Mouse (Mus musculus): ENCODE data around the gene S1pr1. TPM values are rescaled to one million over a fixed set of nuclear protein-coding genes. Genes with fewer than 3 reads are reported as not detected.

S1pr1 gene
- polyA plus RNA-seq (2015; fragmentation: Nextera tagmentation; extraction: Ambion mirVana): 28.0 and 29.7 TPM in 2 replicates

DNA sequence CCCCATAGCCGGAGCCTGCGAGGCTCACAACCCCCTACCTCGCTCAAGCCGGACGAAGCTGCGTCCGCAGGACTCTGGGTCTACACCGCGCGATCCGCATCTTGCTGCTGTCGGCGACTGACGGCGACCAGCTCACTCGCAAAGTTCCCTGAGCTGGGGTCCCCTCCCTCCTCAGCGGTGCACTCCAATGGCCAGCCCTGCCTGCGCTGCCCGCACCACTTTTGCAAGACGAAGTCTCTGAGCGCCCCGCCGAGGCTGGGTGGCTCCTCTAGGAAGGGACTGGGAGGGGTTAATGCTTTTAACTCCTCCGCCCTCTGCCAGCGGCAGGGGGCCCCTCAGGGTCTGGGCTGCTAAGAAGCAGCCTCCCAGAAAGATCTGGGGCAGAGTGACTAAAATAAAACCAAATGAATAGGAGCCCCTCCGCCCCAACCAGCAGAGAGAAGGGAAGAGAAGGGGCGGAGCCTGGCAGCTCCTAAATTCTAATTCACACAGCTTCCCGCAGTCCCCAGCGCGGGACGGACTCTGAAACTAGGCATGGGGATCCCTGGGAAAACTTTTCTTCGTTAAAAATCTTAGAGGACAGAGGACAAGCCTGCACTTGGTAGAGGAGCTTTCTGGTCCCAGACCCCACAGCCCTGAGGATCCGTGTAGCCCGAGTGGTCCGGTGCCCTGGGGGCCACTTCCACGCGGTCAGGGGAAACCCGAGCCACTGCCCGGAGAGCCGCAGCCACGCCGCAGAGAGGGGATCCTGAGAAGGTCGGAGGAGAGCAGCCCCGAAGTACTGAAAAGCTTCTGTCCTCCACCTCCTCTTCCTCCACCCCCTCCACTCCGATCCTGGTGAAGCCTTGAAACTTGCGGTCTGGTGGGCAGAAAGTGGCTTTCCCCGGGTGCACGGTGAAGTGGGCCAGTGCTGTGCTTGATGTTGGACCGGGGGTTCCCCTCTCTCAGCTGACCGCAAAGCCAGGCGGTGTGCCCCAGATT is at the start of gene S1pr1:
Gene S1pr1 (minus strand): TSS at position 402 of the 981 bp plus-strand sequence.
- peaks cover 43% of the 10 kb centered on the region for H3K4me1 ChIP-seq
- peak; percentile 93 for ATAC-seq
- no peaks in the 10 kb centered on the region for H3K9me3 ChIP-seq (replicated peaks)
- peaks cover 12% of the 10 kb centered on the region for H3K36me3 ChIP-seq (ENCODE audit: poor library complexity, severe bottlenecking)
- H3K9ac ChIP-seq: peak within 1 kb of the TSS; percentile 76
- peak within 1 kb of the TSS; percentile 58 for H3K4me3 ChIP-seq
- peak within 1 kb of the TSS; percentile 81 for H3K4me2 ChIP-seq
- under 1% methylated on average over 51 of the region's 51 CpGs for WGBS
- H3K27ac ChIP-seq: peak within 1 kb of the TSS; percentile 82
- no peaks in the 10 kb centered on the region for H3K27me3 ChIP-seq

- Histone ChIP-seq H3K9ac (no peak overlapping the region), H3K36me3 (ENCODE audit: poor library complexity, severe bottlenecking) (no peaks in the 10 kb centered on the region)
- WGBS: 83% methylated on average over 6 of the region's 6 CpGs
These were observed 48.4 kb upstream of the S1pr1 start for GRCm38 (mm10) chr3:115763292-115763691.

DNA sequence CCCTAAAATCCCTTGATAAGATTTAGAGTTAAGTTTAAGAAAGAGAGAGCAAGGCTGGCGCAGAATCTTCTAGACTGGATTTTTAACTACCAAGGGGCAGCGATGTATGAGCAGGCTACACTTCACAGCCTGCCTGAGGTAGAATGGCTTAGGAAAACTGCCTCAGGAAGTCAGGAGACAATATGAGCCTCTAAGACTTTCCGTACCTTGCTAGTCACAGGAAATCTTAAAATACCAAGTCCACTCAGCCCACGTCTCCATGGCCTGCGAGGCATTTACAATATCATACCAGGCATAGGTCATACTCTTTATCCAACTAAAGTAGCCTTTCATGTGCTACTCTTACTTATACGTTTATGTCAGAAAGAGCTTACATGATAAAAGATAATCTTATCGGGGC is 48.0 kb upstream of the S1pr1 start:
- Histone ChIP-seq H3K4me2 (no peak overlapping the region), H3K9me3 (replicated peaks) (no peaks in the 10 kb centered on the region), H3K36me3 (ENCODE audit: poor library complexity, severe bottlenecking) (no peaks in the 10 kb centered on the region), H3K27me3 (no peaks in the 10 kb centered on the region), H3K4me3 (no peak overlapping the region), H3K4me1 (no peaks in the 10 kb centered on the region), H3K9ac (no peak overlapping the region), H3K27ac (no peak overlapping the region)
- no peak for ATAC-seq
- 89% methylated on average over 7 of the region's 7 CpGs for WGBS

More at GRCm38 (mm10) chr3:115763292-115763691, 48.4 kb upstream of the S1pr1 start:
- no peak overlapping the region for H3K4me3 ChIP-seq
- no peaks in the 10 kb centered on the region for H3K9me3 ChIP-seq (replicated peaks)
- H3K27me3 ChIP-seq: no peaks in the 10 kb centered on the region
- no peak overlapping the region for H3K4me2 ChIP-seq
- no peak overlapping the region for H3K27ac ChIP-seq
- ATAC-seq: no peak
- no peaks in the 10 kb centered on the region for H3K4me1 ChIP-seq

- no peak overlapping the region for H3K4me3 ChIP-seq
- no peak overlapping the region for H3K4me2 ChIP-seq
- H3K27ac ChIP-seq: no peak overlapping the region
- WGBS: 94% methylated on average over 4 of the region's 4 CpGs
- H3K9me3 ChIP-seq (replicated peaks): no peaks in the 10 kb centered on the region
- H3K27me3 ChIP-seq: no peaks in the 10 kb centered on the region
- no peaks in the 10 kb centered on the region for H3K36me3 ChIP-seq (ENCODE audit: poor library complexity, severe bottlenecking)
- no peak for ATAC-seq
- H3K9ac ChIP-seq: no peak overlapping the region
- no peaks in the 10 kb centered on the region for H3K4me1 ChIP-seq
These were observed 44.8 kb upstream of the S1pr1 start for GRCm38 (mm10) chr3:115759659-115760058.

DNA sequence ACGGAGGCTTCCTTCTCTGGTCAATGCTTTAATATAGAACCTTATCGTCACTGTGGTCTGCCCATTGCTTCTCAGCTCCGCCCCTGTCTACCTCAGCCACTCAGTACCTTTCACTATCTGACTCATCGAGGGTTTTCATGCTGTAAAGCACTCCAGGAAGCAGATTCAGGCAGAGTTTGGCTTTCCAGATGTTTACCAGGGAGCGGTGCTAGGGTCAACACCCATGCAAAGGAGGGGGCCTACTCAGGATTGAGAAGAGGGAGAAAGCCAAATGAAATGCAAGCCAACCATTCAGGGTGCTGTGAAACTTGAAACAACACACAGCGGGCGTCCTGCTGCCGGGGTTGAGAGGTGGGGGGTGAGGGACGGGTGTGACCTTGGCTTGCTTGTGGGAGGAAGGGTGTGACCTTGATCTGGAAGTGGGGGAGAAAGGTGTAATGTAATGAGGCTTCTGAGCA is 43.6 kb upstream of the S1pr1 start:
- no peak overlapping the region for H3K4me2 ChIP-seq
- no peak for ATAC-seq
- WGBS: 33% methylated on average over 9 of the region's 9 CpGs

DNA sequence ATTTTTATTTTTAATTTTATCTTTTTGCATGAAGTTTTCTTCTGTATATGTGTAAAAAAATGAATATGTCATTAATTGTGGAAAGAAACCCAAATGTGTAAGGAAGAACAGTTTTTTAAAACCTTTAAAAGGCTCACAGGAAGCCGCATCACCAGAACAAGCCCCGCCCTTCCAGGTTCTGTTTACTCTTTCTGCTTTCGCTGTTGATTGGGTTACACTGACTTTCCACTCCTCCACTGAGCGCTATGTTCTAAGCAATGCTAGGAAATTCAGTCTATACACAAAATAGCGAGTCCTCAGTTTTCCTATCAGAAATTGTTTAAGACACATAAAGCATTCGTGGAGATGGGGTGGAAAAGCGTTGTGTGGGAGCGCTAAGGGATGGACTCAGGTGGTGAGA is 39.6 kb upstream of the S1pr1 start:
- Histone ChIP-seq H3K27me3 (no peaks in the 10 kb centered on the region), H3K4me3 (no peak overlapping the region), H3K4me1 (no peaks in the 10 kb centered on the region), H3K9me3 (replicated peaks) (no peaks in the 10 kb centered on the region), H3K9ac (no peak overlapping the region), H3K36me3 (ENCODE audit: poor library complexity, severe bottlenecking) (no peaks in the 10 kb centered on the region), H3K4me2 (no peak overlapping the region), H3K27ac (no peak overlapping the region)
- ATAC-seq: no peak
- WGBS: 61% methylated on average over 8 of the region's 8 CpGs

More for the DNA sequence above, 43.6 kb upstream of the S1pr1 start:
- Histone ChIP-seq H3K4me3 (no peak overlapping the region), H3K27me3 (no peaks in the 10 kb centered on the region), H3K9me3 (replicated peaks) (no peaks in the 10 kb centered on the region), H3K36me3 (ENCODE audit: poor library complexity, severe bottlenecking) (no peaks in the 10 kb centered on the region), H3K9ac (no peak overlapping the region), H3K27ac (no peak overlapping the region), H3K4me1 (no peaks in the 10 kb centered on the region)

DNA sequence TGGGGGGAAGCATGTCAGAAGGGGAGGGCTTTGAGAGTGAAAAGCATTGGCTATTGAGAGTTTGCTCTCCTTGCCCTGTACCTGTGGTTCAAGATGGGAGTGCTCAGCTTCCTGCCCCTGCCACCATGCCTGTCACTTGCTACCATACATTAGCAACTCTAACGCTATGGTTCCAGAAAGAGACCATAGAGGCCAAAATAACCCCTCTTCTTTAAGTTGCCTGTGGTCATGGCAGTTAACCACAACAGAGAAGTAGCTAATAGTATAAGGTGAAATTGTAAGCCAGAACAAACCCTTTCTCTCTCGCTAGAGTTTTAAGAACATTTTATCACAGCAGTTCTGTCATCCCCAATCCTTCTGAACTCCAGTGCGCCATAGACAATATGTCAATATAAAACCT is 35.5 kb upstream of the S1pr1 start:
- 89% methylated on average over 3 of the region's 3 CpGs for WGBS
- Histone ChIP-seq H3K27me3 (no peaks in the 10 kb centered on the region), H3K4me2 (no peak overlapping the region), H3K9ac (no peak overlapping the region), H3K4me3 (no peak overlapping the region), H3K36me3 (ENCODE audit: poor library complexity, severe bottlenecking) (no peaks in the 10 kb centered on the region), H3K27ac (no peak overlapping the region), H3K4me1 (no peaks in the 10 kb centered on the region), H3K9me3 (replicated peaks) (no peaks in the 10 kb centered on the region)
- ATAC-seq: no peak

DNA sequence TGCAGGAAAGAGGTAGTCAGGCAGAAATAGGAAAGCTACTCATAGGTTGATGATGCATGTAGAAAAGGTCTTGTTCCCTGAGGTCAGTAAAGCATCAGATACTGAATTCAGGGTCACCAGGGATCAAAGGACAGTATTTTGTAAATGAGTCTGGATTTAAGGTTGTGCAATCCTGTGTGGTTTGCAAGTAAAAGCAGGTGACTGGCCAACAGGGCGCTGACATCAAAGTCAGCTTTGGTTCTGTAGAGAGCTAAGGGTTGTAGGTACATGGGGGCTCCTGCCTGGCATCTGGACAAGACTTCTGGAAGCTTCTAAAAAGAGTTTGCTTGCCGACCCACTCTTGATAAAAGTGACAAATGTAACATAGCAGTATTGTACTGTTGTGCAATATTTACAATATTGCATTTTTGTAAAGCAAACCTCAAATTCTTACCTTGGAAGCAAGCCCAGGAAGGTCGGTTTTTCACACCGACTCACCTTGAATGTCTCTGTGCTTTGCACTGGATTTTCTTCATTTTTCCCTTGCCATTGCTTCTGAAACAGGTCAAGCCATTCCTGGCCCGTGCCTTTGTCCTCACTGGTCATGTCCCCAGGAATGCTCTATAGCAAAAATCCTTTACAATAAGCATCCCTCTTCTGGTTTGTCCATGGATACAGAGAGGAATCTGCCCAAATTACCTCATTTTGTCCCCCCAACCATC is 33.6 kb upstream of the S1pr1 start:
- Histone ChIP-seq H3K4me1 (no peaks in the 10 kb centered on the region), H3K9ac (no peak overlapping the region), H3K9me3 (replicated peaks) (no peaks in the 10 kb centered on the region), H3K27ac (no peak overlapping the region), H3K36me3 (ENCODE audit: poor library complexity, severe bottlenecking) (no peaks in the 10 kb centered on the region), H3K27me3 (no peaks in the 10 kb centered on the region), H3K4me2 (no peak overlapping the region), H3K4me3 (no peak overlapping the region)
- WGBS: 80% methylated on average over 5 of the region's 5 CpGs
- no peak for ATAC-seq

DNA sequence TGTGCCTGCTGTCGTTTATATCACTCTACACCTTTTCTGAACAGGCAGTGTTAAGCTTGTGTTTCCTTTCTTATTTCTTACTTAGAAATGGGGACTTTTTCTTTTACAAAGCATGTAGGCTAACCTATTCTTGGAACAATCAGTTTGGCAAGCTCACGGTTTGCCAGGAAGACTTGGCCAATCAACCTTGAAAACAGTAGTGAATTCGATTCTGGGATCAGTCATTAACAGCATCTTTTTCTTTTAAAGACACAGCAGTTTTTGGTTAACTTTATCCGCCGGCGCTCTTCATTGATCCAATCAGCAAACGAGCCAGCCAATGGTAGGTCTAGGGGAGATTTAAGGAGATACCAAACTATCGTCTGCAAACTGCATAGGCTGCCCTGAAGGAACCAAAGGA is 31.6 kb upstream of the S1pr1 start:
- no peaks in the 10 kb centered on the region for H3K27me3 ChIP-seq
- no peaks in the 10 kb centered on the region for H3K36me3 ChIP-seq (ENCODE audit: poor library complexity, severe bottlenecking)
- ATAC-seq: no peak
- no peak overlapping the region for H3K4me2 ChIP-seq
- WGBS: 73% methylated on average over 8 of the region's 8 CpGs
- no peak overlapping the region for H3K27ac ChIP-seq
- no peaks in the 10 kb centered on the region for H3K9me3 ChIP-seq (replicated peaks)
- no peak overlapping the region for H3K4me3 ChIP-seq
- H3K4me1 ChIP-seq: no peaks in the 10 kb centered on the region
- no peak overlapping the region for H3K9ac ChIP-seq

GRCm38 (mm10) chr3:115745088-115745487 is 30.2 kb upstream of the S1pr1 start:
- H3K9me3 ChIP-seq (replicated peaks): no peaks in the 10 kb centered on the region
- H3K4me1 ChIP-seq: no peaks in the 10 kb centered on the region
- 96% methylated on average over 11 of the region's 11 CpGs for WGBS
- no peaks in the 10 kb centered on the region for H3K27me3 ChIP-seq
- ATAC-seq: no peak
- no peaks in the 10 kb centered on the region for H3K36me3 ChIP-seq (ENCODE audit: poor library complexity, severe bottlenecking)
- no peak overlapping the region for H3K4me3 ChIP-seq
- H3K9ac ChIP-seq: no peak overlapping the region
- no peak overlapping the region for H3K4me2 ChIP-seq
- H3K27ac ChIP-seq: no peak overlapping the region

DNA sequence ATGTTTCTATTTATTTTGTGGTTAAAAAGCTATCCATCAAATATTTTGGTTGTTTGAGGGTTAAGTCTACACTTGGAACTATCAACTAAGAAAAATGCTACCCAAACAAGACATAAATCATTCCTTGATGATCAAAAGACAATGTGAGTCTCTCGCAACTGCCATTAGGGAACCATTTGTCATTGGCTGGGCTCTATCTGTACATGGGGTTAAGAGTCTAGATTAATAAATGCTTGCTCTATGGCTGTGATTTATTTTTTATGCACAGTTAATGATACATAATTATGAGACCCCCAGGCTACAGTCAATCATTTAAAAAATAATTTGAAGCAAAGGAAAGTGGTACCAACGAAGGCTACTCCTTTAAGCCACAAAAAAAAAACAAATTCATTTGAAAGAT is 23.7 kb upstream of the S1pr1 start:
- Histone ChIP-seq H3K4me1 (peaks cover 15% of the 10 kb centered on the region), H3K9ac (no peak overlapping the region), H3K9me3 (replicated peaks) (no peaks in the 10 kb centered on the region), H3K4me2 (no peak overlapping the region), H3K27me3 (no peaks in the 10 kb centered on the region), H3K27ac (peak overlapping the region; percentile 54; the same call in 1 of the 2 replicates), H3K4me3 (no peak overlapping the region), H3K36me3 (ENCODE audit: poor library complexity, severe bottlenecking) (no peaks in the 10 kb centered on the region)
- no peak for ATAC-seq
- WGBS: 53% methylated on average over 2 of the region's 2 CpGs

GRCm38 (mm10) chr3:115737785-115738318 is 23.0 kb upstream of the S1pr1 start:
- peaks cover 15% of the 10 kb centered on the region for H3K4me1 ChIP-seq
- H3K4me2 ChIP-seq: peak overlapping the region; percentile 32
- H3K9ac ChIP-seq: no peak overlapping the region
- 15% methylated on average over 11 of the region's 11 CpGs for WGBS
- ATAC-seq: peak; percentile 90
- no peaks in the 10 kb centered on the region for H3K9me3 ChIP-seq (replicated peaks)
- no peaks in the 10 kb centered on the region for H3K27me3 ChIP-seq
- no peak overlapping the region for H3K4me3 ChIP-seq
- no peaks in the 10 kb centered on the region for H3K36me3 ChIP-seq (ENCODE audit: poor library complexity, severe bottlenecking)
- peak overlapping the region; percentile 44; the same call in 1 of the 2 replicates for H3K27ac ChIP-seq
